Mouse (Mus musculus) frontal cortex, postnatal 36 days (tissue): ENCODE measurements around the gene Olfr644.

Experiments
- DNase-seq, 2 experiments: peaks; one replicate each; pipeline ENCODE4 v3.0.0; 2022; ENCODE audit warnings: low spot score in 2 of 2

The Olfr644 gene

GRCm38 (mm10) chr7:104071769-104072168 lies at the start of gene Olfr644:
TSS of gene Olfr644 (minus strand) at chr7:104071869.
- no peak for DNase-seq

- DNase-seq, result no peak
Measured at GRCm38 (mm10) chr7:104104757-104104972, 33.0 kb upstream of the Olfr644 start, which contains the start of gene Olfr646. TSS of gene Olfr646 (plus strand) at chr7:104104873.

DNA sequence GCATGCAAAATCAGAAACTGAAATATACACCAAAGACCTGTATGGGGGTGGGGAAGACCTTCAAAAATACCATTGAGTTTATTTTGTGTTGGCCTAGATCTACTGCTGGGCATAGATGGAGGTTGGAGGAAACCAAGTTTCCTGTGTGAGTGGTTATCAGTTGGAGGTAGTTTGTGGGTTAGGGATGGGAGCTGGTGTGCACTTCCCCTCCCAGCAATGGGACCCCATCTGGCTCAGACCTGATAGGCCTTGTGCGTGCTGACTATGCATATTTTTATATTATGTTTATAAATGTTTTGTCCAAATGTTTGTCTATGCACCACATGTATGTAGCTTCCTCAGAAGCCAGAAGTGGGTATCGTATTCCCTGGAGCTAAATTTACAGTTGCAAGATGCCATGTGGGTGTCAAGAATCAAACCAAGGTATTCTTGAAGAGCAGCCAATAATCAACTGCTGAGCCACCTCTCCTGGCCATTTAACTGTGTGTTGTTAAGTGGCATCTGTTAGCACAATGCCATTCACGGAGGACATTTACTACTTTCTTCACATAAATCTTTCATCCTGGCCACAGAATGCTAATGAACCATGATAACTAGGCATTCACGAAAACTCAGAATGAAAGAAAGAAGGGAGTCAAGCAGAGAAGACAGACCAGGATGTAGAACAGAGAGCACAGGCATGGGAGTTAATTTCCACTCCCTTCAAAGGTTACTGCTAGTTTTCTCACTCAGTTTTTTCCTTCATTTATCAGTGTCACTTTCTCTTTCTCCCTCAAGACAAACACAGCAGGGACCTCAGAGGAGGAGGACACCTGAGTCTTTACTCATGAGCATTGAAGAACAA lies 32.5 kb upstream of the Olfr644 start:
- DNase-seq, result no peak

- DNase-seq, result no peak
Measured at GRCm38 (mm10) chr7:104085365-104085764, 13.7 kb upstream of the Olfr644 start, which contains the start of gene Olfr645. TSS of gene Olfr645 (minus strand) at chr7:104085465.

DNA sequence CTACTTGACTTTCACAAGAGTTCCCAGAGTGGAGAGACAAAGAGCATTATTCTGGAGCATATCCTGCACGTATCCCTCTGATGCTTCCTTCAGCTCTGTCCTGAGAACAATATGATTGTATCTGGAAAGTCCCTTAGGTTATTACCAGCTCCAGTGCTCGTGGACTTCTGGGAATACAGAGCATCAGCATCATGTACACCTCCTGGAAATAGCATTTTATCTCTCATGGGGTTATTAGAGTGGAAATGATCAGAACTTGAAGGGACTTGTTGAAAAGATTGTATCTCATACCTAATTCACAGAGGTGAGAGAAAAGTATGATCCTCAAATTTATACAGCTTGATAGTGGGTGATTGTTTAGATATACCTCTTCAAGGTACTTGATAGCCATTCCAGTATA lies 10.3 kb downstream of the Olfr644 start, which contains the start of gene 4930516K23Rik:
4930516K23Rik (minus strand) TSS at position 101 of the 400 bp plus-strand sequence.
- DNase-seq, result no peak

DNA sequence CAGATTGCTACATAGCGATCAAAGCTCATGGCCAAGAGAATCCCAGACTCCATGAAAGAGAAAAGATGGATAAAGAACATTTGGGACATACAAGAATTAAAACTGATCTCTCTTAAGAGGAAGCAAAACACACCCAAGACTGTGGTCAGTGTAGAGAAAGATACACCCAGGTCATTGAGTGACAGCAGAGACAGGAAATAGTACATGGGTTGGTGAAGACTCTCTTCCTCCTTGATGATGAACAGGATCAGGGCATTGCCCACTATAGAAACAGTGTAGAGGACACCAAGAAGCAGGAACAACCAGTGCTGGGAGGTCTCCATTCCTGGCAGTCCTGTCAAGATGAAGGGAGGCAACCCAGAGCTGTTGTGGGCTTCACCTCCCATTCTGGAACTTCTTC lies 12.5 kb downstream of the Olfr644 start:
- no peak for DNase-seq

DNA sequence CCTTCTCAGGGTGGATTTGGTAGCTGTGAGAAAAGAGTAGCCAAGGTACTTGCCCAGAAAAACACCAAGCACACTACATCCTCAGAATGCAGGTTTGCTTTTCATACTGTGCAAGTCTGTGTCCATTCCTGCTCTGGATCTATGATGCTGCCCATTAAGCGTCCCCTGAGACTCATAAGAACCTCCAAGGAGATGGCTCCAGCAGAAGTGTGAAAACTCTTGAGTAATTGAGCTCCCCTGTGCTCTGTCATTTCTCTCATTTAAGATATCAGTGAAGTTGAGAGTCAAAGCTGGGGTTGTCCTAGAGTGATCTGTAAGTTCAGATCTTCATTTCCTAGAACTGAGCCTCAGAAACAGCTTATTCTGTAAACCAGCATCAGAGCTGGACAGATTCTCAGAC lies 19.1 kb downstream of the Olfr644 start, which contains the start of gene Olfr642:
Olfr642 (minus strand) TSS at position 101 of the 400 bp plus-strand sequence.
- DNase-seq, result no peak

GRCm38 (mm10) chr7:104050745-104051144 lies 20.9 kb downstream of the Olfr644 start:
- no peak for DNase-seq

DNA sequence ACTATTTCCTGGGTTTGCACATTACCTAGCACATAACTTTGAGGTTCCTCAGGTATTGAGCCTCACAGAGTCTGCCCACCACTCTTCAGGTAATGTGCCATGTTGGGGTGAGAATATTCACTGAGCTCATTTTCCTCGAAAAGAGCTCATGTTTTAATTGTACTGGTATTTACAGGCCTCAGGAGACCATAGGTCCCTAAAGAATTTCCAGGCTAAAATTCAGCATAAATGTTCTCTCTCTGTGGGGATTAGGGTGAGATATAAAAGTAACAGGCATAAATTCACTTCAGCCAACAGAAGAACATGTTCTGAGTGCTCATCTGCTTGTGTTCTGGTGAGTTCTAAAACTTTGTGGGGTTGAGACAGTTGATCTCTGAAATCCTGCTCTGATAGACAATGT lies 36.5 kb downstream of the Olfr644 start, which contains the start of gene Olfr641:
Olfr641 (plus strand) TSS at position 301 of the 400 bp plus-strand sequence.
- no peak for DNase-seq

DNA sequence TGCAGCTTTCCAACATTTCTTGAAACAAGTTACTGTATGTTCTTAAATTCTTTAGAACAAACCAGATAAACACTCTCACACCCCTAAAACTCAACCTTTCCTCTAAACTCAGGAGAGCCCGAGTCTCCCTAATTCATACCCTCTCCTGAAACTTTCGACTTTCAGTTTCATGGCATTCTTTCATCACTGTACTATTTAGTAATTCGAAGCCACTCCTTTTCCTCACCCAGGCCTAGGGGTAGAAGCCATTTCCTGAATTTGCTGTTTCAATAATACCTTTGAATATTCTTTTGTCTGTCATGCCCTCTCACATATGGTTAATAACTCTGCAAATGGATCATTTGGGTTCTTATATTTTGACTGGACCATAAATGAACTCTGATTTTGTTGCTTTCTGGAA lies 44.7 kb downstream of the Olfr644 start:
- DNase-seq, result no peak

- DNase-seq, result no peak
Measured at GRCm38 (mm10) chr7:104025473-104025872, 46.2 kb downstream of the Olfr644 start, which contains the start of gene Olfr640. TSS of gene Olfr640 (minus strand) at chr7:104025573.

GRCm38 (mm10) chr7:104021651-104022050 lies 50.0 kb downstream of the Olfr644 start:
- DNase-seq, result no peak

- DNase-seq, result no peak
Measured at GRCm38 (mm10) chr7:104018953-104019352, 52.7 kb downstream of the Olfr644 start.

DNA sequence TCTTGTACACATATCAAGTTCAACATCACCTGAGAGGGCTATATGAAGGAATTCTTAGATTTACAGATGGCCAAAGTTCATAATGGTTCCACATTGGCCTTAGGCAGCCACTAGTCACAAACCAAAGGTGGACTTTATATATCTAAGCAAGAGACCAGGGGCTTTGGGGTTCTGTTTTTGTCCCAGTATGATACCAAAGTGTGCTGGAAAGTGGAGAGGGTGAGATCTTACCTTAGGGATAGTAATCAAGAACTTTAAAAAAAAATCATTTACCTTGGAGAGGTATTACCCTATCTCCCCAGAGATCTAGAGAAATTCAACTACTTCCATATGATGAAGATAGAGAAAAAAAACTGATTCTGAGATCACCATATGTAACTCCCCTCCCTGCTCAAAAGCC lies 54.5 kb downstream of the Olfr644 start, which contains the start of gene Olfr639:
Olfr639 (minus strand) TSS at position 101 of the 400 bp plus-strand sequence.
- DNase-seq, result no peak
